Mouse (Mus musculus) lung, postnatal 0 days (tissue): Measurements from ENCODE around the gene Slc6a3.

ENCODE experiments used
- CTCF ChIP-seq: IDR thresholded peaks from 2 replicates; pipeline ENCODE4 v1.5.1; 2016; ENCODE audit warnings: antibody characterized with exemption, mild to moderate bottlenecking
- EP300 ChIP-seq: IDR thresholded peaks from 2 replicates; pipeline ENCODE4 v1.6.1; 2016; ENCODE audit warnings: antibody characterized with exemption, mild to moderate bottlenecking, control low read depth

DNA sequence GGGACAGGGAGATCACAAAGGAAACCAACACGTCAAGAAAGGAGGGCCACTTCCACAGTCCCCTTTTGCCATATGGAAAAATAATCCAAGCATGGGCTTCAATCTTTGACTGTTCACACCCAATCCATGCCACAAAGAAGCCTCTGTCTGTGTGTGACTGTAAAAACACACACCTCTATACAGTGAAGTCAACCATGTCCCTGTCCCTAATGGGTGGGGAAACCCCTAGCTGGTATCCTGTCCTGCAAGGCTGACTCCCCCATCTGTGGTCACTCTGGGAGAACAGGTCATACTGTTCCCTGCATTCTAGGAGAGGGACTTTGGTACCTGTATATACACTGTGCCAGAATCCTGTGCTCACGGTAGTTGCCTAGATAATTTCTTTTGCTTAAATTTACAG, 40.7 kb downstream of the Slc6a3 start:
- no peak for TF ChIP-seq CTCF
- TF ChIP-seq EP300 = no peak
